Mouse (Mus musculus) heart, postnatal 0 days (tissue): ENCODE measurements around the gene Unc45b.

ENCODE experiments used
- CTCF ChIP-seq: IDR thresholded peaks from 2 replicates; pipeline ENCODE4 v1.5.1; 2016; ENCODE audit warnings: antibody characterized with exemption, control low read depth, low read depth
- EP300 ChIP-seq: IDR thresholded peaks from 2 replicates; pipeline ENCODE4 v1.6.1; 2016; ENCODE audit warnings: antibody characterized with exemption, low read depth

- TF ChIP-seq CTCF (no peak), EP300 (no peak)
Observed at GRCm38 (mm10) chr11:82862638-82863037, 47.7 kb upstream of the Unc45b start.
